Mouse (Mus musculus): ENCODE data around the gene Smad6. TPM values are rescaled to one million over a fixed set of nuclear protein-coding genes. Genes with fewer than 3 reads are reported as not detected.

Gene Smad6
- total RNA-seq, 1 experiment: 8.7 TPM

GRCm38 (mm10) chr9:63999194-63999593, 22.7 kb downstream of the Smad6 start:
- no peaks in the 10 kb centered on the region for H3K9me3 ChIP-seq (ENCODE audit: control insufficient read depth, insufficient read depth, low read depth, low read length)
- peaks cover 2% of the 10 kb centered on the region; the same call in 1 of the 2 replicates for H3K36me3 ChIP-seq (ENCODE audit: control insufficient read depth, insufficient read depth, low read length, poor library complexity, severe bottlenecking)
- no peak for TF ChIP-seq ZC3H11A (IDR thresholded peaks at IDR 0.05; ENCODE audit: borderline replicate concordance, low read depth, low read length)
- no peak for TF ChIP-seq HCFC1 (IDR thresholded peaks at IDR 0.05; ENCODE audit: borderline replicate concordance, insufficient read depth, low read length)
- no peak for TF ChIP-seq CHD2 (IDR thresholded peaks at IDR 0.05; ENCODE audit: low read depth, low read length)
- TF ChIP-seq MAFK (IDR thresholded peaks at IDR 0.05; ENCODE audit: insufficient read depth, low read depth, low read length): no peak
- TF ChIP-seq ZNF384 (IDR thresholded peaks at IDR 0.05; ENCODE audit: low read depth, low read length): no peak
- peaks cover 2 to 5% of the 10 kb centered on the region in 2 experiments; a peak in 1 of 4 replicates for H3K4me1 ChIP-seq (ENCODE audit: control insufficient read depth in 2 of 2, insufficient read depth in 2 of 2, low read length in 2 of 2, poor library complexity in 1 of 2)
- in situ Hi-C loops (cut with MboI; ENCODE audit: low sequenced_read_pairs in 2 of 2, unreplicated experiment in 2 of 2): no loop called here
- no peak for DNase-seq (ENCODE audit: low read depth, low spot score)
- H3K4me3 ChIP-seq (ENCODE audit: insufficient read depth in 1 of 2, low read depth in 1 of 2, low read length in 2 of 2, poor library complexity in 1 of 2, severe bottlenecking in 1 of 2): no peak overlapping the region
- no peak overlapping the region for H3K27ac ChIP-seq (ENCODE audit: insufficient read depth, low read depth, low read length, poor library complexity, severe bottlenecking)
- no peak overlapping the region for H3K9ac ChIP-seq (ENCODE audit: insufficient read depth, low read depth, low read length, poor library complexity, severe bottlenecking)

- Histone ChIP-seq H3K36me3 (ENCODE audit: control insufficient read depth, insufficient read depth, low read length, poor library complexity, severe bottlenecking) (peaks cover 2% of the 10 kb centered on the region; the same call in 1 of the 2 replicates), H3K4me1 (ENCODE audit: control insufficient read depth in 2 of 2, insufficient read depth in 2 of 2, low read length in 2 of 2, poor library complexity in 1 of 2) (peaks cover 2 to 5% of the 10 kb centered on the region in 2 experiments; a peak in 1 of 4 replicates), H3K9me3 (ENCODE audit: control insufficient read depth, insufficient read depth, low read depth, low read length) (no peaks in the 10 kb centered on the region), H3K9ac (ENCODE audit: insufficient read depth, low read depth, low read length, poor library complexity, severe bottlenecking) (no peak overlapping the region), H3K27ac (ENCODE audit: insufficient read depth, low read depth, low read length, poor library complexity, severe bottlenecking) (no peak overlapping the region), H3K4me3 (ENCODE audit: insufficient read depth in 1 of 2, low read depth in 1 of 2, low read length in 2 of 2, poor library complexity in 1 of 2, severe bottlenecking in 1 of 2) (no peak overlapping the region)
- DNase-seq (ENCODE audit: low read depth, low spot score): no peak
- TF ChIP-seq ZC3H11A (IDR thresholded peaks at IDR 0.05; ENCODE audit: borderline replicate concordance, low read depth, low read length) (no peak), ZNF384 (IDR thresholded peaks at IDR 0.05; ENCODE audit: low read depth, low read length) (no peak), MAFK (IDR thresholded peaks at IDR 0.05; ENCODE audit: insufficient read depth, low read depth, low read length) (no peak), CHD2 (IDR thresholded peaks at IDR 0.05; ENCODE audit: low read depth, low read length) (no peak), HCFC1 (IDR thresholded peaks at IDR 0.05; ENCODE audit: borderline replicate concordance, insufficient read depth, low read length) (no peak)
- in situ Hi-C loops (cut with MboI; ENCODE audit: low sequenced_read_pairs in 2 of 2, unreplicated experiment in 2 of 2): no loop called here
These were observed 23.8 kb downstream of the Smad6 start for GRCm38 (mm10) chr9:63998026-63998425.

GRCm38 (mm10) chr9:63997439-63997838, 24.4 kb downstream of the Smad6 start:
- H3K4me1 ChIP-seq (ENCODE audit: control insufficient read depth in 2 of 2, insufficient read depth in 2 of 2, low read length in 2 of 2, poor library complexity in 1 of 2): peaks cover 2 to 5% of the 10 kb centered on the region in 2 experiments; a peak in 1 of 4 replicates
- peaks cover 2% of the 10 kb centered on the region; the same call in 1 of the 2 replicates for H3K36me3 ChIP-seq (ENCODE audit: control insufficient read depth, insufficient read depth, low read length, poor library complexity, severe bottlenecking)
- H3K27ac ChIP-seq (ENCODE audit: insufficient read depth, low read depth, low read length, poor library complexity, severe bottlenecking): no peak overlapping the region
- no peaks in the 10 kb centered on the region for H3K9me3 ChIP-seq (ENCODE audit: control insufficient read depth, insufficient read depth, low read depth, low read length)
- in situ Hi-C loops (cut with MboI; ENCODE audit: low sequenced_read_pairs in 2 of 2, unreplicated experiment in 2 of 2): no loop called here
- H3K4me3 ChIP-seq (ENCODE audit: insufficient read depth in 1 of 2, low read depth in 1 of 2, low read length in 2 of 2, poor library complexity in 1 of 2, severe bottlenecking in 1 of 2): no peak overlapping the region
- DNase-seq (ENCODE audit: low read depth, low spot score): no peak
- 0 out of 2 replicates have a peak overlapping the region, but pooled peaks have one; percentile 32 for H3K9ac ChIP-seq (ENCODE audit: insufficient read depth, low read depth, low read length, poor library complexity, severe bottlenecking)
- no peak for TF ChIP-seq CHD2 (IDR thresholded peaks at IDR 0.05; ENCODE audit: low read depth, low read length)
- TF ChIP-seq HCFC1 (IDR thresholded peaks at IDR 0.05; ENCODE audit: borderline replicate concordance, insufficient read depth, low read length): no peak
- no peak for TF ChIP-seq ZNF384 (IDR thresholded peaks at IDR 0.05; ENCODE audit: low read depth, low read length)
- no peak for TF ChIP-seq ZC3H11A (IDR thresholded peaks at IDR 0.05; ENCODE audit: borderline replicate concordance, low read depth, low read length)
- TF ChIP-seq MAFK (IDR thresholded peaks at IDR 0.05; ENCODE audit: insufficient read depth, low read depth, low read length): no peak

- peaks cover 2 to 5% of the 10 kb centered on the region in 2 experiments; a peak in 1 of 4 replicates for H3K4me1 ChIP-seq (ENCODE audit: control insufficient read depth in 2 of 2, insufficient read depth in 2 of 2, low read length in 2 of 2, poor library complexity in 1 of 2)
- in situ Hi-C loops (cut with MboI; ENCODE audit: low sequenced_read_pairs in 2 of 2, unreplicated experiment in 2 of 2): no loop called here
- no peak for DNase-seq (ENCODE audit: low read depth, low spot score)
- H3K4me3 ChIP-seq (ENCODE audit: insufficient read depth in 1 of 2, low read depth in 1 of 2, low read length in 2 of 2, poor library complexity in 1 of 2, severe bottlenecking in 1 of 2): no peak overlapping the region
- no peaks in the 10 kb centered on the region; the same call in 1 of the 2 replicates for H3K36me3 ChIP-seq (ENCODE audit: control insufficient read depth, insufficient read depth, low read length, poor library complexity, severe bottlenecking)
- H3K27ac ChIP-seq (ENCODE audit: insufficient read depth, low read depth, low read length, poor library complexity, severe bottlenecking): no peak overlapping the region
- H3K9me3 ChIP-seq (ENCODE audit: control insufficient read depth, insufficient read depth, low read depth, low read length): no peaks in the 10 kb centered on the region
- TF ChIP-seq ZNF384 (IDR thresholded peaks at IDR 0.05; ENCODE audit: low read depth, low read length) (peak; percentile 71), HCFC1 (IDR thresholded peaks at IDR 0.05; ENCODE audit: borderline replicate concordance, insufficient read depth, low read length) (no peak)
- H3K9ac ChIP-seq (ENCODE audit: insufficient read depth, low read depth, low read length, poor library complexity, severe bottlenecking): no peak overlapping the region
These were observed 28.6 kb downstream of the Smad6 start for GRCm38 (mm10) chr9:63993256-63993655.

- in situ Hi-C loops (cut with MboI; ENCODE audit: low sequenced_read_pairs in 2 of 2, unreplicated experiment in 2 of 2): no loop called here
- Histone ChIP-seq H3K36me3 (ENCODE audit: control insufficient read depth, insufficient read depth, low read length, poor library complexity, severe bottlenecking) (no peaks in the 10 kb centered on the region; the same call in 1 of the 2 replicates), H3K27ac (ENCODE audit: insufficient read depth, low read depth, low read length, poor library complexity, severe bottlenecking) (no peak overlapping the region), H3K4me1 (ENCODE audit: control insufficient read depth in 2 of 2, insufficient read depth in 2 of 2, low read length in 2 of 2, poor library complexity in 1 of 2) (peaks cover 0 to 5% of the 10 kb centered on the region in 2 experiments; a peak in 1 of 4 replicates), H3K9me3 (ENCODE audit: control insufficient read depth, insufficient read depth, low read depth, low read length) (no peaks in the 10 kb centered on the region), H3K9ac (ENCODE audit: insufficient read depth, low read depth, low read length, poor library complexity, severe bottlenecking) (no peak overlapping the region), H3K4me3 (ENCODE audit: insufficient read depth in 1 of 2, low read depth in 1 of 2, low read length in 2 of 2, poor library complexity in 1 of 2, severe bottlenecking in 1 of 2) (no peak overlapping the region)
- TF ChIP-seq HCFC1 (IDR thresholded peaks at IDR 0.05; ENCODE audit: borderline replicate concordance, insufficient read depth, low read length) (no peak), CHD2 (IDR thresholded peaks at IDR 0.05; ENCODE audit: low read depth, low read length) (no peak), ZC3H11A (IDR thresholded peaks at IDR 0.05; ENCODE audit: borderline replicate concordance, low read depth, low read length) (no peak), ZNF384 (IDR thresholded peaks at IDR 0.05; ENCODE audit: low read depth, low read length) (no peak), MAFK (IDR thresholded peaks at IDR 0.05; ENCODE audit: insufficient read depth, low read depth, low read length) (no peak)
- no peak for DNase-seq (ENCODE audit: low read depth, low spot score)
These were observed 29.1 kb downstream of the Smad6 start for GRCm38 (mm10) chr9:63992761-63993160.

All from ES-E14 (cell line).